Mouse (Mus musculus) 3134 (cell line): Measurements from ENCODE around the gene Eif2ak1.

ENCODE experiments used
- DNase-seq: peaks from one replicate; pipeline ENCODE4 v3.0.0-alpha.2; 2011; ENCODE audit warnings: low spot score; ENCODE audit not compliant: insufficient read length; ENCODE audit errors: extremely low read depth

Gene Eif2ak1

DNA sequence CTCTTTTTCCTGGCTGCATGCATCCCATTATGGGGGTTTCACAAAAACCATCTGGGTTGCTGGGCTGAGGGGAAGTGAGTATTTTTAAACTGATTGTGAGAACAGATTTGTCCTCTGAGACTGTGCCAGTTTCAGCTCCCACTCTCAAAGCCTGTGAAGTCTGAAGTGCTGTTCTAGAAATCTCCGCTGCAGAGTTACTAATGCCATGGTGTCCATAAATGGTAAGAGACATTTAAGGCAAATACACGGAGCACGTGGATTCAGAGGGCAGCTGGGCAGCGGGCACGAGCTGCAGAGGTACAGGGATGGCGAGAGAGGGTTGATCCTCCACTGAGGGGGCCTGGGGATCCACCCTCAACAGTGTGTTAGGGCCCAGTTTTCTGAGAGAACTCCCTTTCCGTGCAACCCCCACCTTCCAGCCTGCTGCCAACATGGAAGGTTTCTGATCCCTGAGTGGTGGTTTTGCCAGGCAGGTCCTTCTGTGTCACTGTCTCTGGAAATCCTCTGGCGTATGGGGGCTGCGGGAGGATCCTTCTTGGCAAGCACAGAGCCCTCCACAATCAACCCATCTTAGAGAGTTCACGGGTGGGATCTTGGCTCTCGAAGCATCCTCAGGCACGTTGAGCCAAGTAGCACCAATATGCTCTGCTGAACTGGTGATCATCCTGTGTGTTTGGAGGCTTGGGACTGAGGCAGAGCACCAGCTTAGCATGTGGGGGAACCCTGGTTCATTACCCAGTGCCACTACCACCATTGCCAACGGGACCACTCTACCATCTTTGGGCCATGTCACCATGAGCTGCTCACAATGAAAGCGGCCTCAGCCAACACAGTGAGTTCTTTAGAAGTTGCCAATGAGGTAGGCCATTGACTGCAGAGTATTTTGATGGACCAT is 125.9 kb downstream of the Eif2ak1 start:
- no peak for DNase-seq

DNA sequence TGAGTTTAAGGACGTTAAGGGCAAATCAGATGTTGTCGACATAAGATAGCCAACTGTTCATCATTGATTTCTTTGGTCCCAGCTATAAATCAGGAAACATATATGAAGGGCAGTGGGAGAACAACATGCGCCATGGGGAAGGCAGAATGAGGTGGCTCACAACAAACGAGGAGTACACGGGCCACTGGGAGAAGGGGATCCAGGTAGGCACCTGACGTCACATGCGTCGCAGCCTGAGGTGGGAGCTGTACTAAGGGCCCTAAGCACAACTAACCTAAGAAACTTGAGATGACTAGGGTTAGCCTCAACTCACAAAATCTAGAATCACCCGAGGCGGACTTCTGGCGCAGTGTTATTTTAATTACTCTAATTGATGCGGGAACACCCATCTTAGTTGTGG is 130.8 kb downstream of the Eif2ak1 start:
- no peak for DNase-seq

DNA sequence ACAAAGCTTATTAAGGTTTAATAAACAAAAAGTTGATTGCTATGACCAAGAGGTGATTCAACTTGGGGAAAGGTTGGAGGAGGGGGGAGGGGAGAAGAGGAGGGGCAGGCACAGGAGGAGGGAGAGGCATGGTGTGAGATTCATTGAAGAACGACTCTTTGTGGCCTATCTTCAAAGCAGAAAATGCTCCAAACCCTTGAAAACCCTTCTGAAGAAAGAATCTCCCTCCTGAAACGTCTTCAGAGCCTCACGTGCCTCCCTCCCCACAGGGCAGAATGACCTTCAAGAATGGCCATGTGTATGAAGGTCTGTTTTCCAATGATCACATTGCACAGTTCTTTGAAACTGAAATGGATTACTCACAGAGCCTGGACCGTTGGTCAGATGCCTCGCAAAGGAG is 132.4 kb downstream of the Eif2ak1 start:
- no peak for DNase-seq
